Mouse (Mus musculus) liver, postnatal 0 days (tissue): ENCODE measurements around the gene Igsf11.

Experiments used
- CTCF ChIP-seq: sonication (generic); IDR thresholded peaks from 2 replicates; pipeline ENCODE4 v1.5.1; 2016; ENCODE audit warnings: antibody characterized with exemption, low read depth
- EP300 ChIP-seq: IDR thresholded peaks from 2 replicates; pipeline ENCODE4 v1.6.1; 2016; ENCODE audit warnings: antibody characterized with exemption, low read depth, mild to moderate bottlenecking

DNA sequence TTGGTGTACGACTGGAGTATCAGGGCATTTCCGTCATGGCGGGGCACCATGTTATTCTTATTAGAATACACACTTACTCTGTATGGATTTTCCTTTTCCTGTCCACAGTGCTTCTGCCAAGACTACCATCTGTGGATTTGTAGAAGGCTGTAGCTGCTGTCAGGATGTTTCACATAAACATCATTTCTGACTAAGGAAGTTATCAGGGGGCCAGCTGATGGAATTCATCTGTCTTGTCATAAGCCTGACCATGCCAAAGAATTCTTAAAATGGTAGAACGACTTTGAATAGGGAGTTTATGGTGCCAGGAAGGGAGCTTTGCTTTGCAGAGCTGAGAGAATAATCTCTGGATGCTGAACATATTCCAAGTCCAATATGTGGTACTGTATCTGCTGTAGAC, 19.2 kb upstream of the Igsf11 start:
- no peak for TF ChIP-seq EP300
- no peak for TF ChIP-seq CTCF
